Mouse (Mus musculus) intestine, embryonic 16.5 days (tissue): Measurements from ENCODE around the gene Gm10681. TPM values are rescaled to one million over a fixed set of nuclear protein-coding genes. Genes with fewer than 3 reads are reported as not detected.
"Not testable (repeated sequence)": the region's sequence is repeated elsewhere in the genome, so short reads cannot be mapped to it uniquely, and the experiment has no call there.

ENCODE experiments used
- ATAC-seq: fragments of 200-750 bp; cut with Nextera tagmentation; 2 replicates; pipeline ENCODE4 v1.8.0; 2017; ENCODE audit warnings: moderate TSS enrichment, moderate library complexity
- H3K27ac ChIP-seq: fragments of 300-500 bp; sonication (generic); 2 replicates; pipeline ENCODE4 v1.5.1; 2014; ENCODE audit warnings: mild to moderate bottlenecking, low read length
- H3K27me3 ChIP-seq: fragments of 300-500 bp; sonication (generic); replicated peaks from 2 replicates; pipeline ENCODE4 v1.6.1; 2014; ENCODE audit warnings: low read length, control low read depth, mixed read lengths; ENCODE audit not compliant: control insufficient read depth, insufficient read depth
- H3K36me3 ChIP-seq: fragments of 300-500 bp; sonication (generic); 2 replicates; pipeline ENCODE4 v1.6.1; 2014; ENCODE audit warnings: low read length, control low read depth; ENCODE audit not compliant: control insufficient read depth, insufficient read depth
- H3K4me1 ChIP-seq: fragments of 300-500 bp; sonication (generic); 2 replicates; pipeline ENCODE4 v1.6.1; 2014; ENCODE audit warnings: low read length, control low read depth, mixed read lengths; ENCODE audit not compliant: control insufficient read depth, insufficient read depth
- H3K4me2 ChIP-seq: fragments of 300-500 bp; sonication (generic); 2 replicates; pipeline ENCODE4 v1.6.1; 2014; ENCODE audit warnings: low read depth, low read length, control low read depth
- H3K4me3 ChIP-seq: fragments of 300-500 bp; sonication (generic); 2 replicates; pipeline ENCODE4 v1.5.1; 2014; ENCODE audit warnings: mild to moderate bottlenecking, low read length
- H3K9ac ChIP-seq: fragments of 300-500 bp; sonication (generic); 2 replicates; pipeline ENCODE4 v1.6.1; 2014; ENCODE audit warnings: low read depth, low read length
- H3K9me3 ChIP-seq: fragments of 300-500 bp; sonication (generic); 2 replicates; pipeline ENCODE4 v1.6.1; 2016; ENCODE audit warnings: low read length, control low read depth; ENCODE audit not compliant: control insufficient read depth
- WGBS: fragments of 180-500 bp; shearing (Covaris S2); extraction: QIAGEN DNeasy Blood & Tissue Kit; methylation state at CpG from one replicate; pipeline ENCODE4 v1.1.7; 2014; 5-methylcytosine and 5-hydroxymethylcytosine counted together
- polyA plus RNA-seq: library from polyadenylated mRNA; unstranded; fragments of >200 nt; fragmentation: Nextera tagmentation; extraction: Ambion mirVana; gene quantifications from 2 replicates; pipeline ENCODE4 v1.2.1, GENCODE M21; 2015

Gm10681 gene
- polyA plus RNA-seq, 1 experiment from 2014 or later = not detected

GRCm38 (mm10) chr3:98547641-98548040, 41.0 kb downstream of the Gm10681 start:
- not testable (repeated sequence) for H3K4me1 ChIP-seq, H3K36me3 ChIP-seq, H3K27me3 ChIP-seq, H3K9ac ChIP-seq, H3K4me2 ChIP-seq, H3K9me3 ChIP-seq, ATAC-seq, H3K27ac ChIP-seq, H3K4me3 ChIP-seq

- H3K27me3 ChIP-seq, H3K27ac ChIP-seq, H3K9ac ChIP-seq, H3K36me3 ChIP-seq, H3K4me2 ChIP-seq, H3K4me3 ChIP-seq, ATAC-seq, H3K9me3 ChIP-seq, H3K4me1 ChIP-seq: not testable (repeated sequence)
These were observed 63.6 kb downstream of the Gm10681 start for GRCm38 (mm10) chr3:98524978-98525377.

GRCm38 (mm10) chr3:98524552-98524951, 64.1 kb downstream of the Gm10681 start:
- not testable (repeated sequence) for H3K9me3 ChIP-seq, H3K36me3 ChIP-seq, H3K4me1 ChIP-seq, H3K27me3 ChIP-seq, H3K27ac ChIP-seq, H3K4me3 ChIP-seq, H3K9ac ChIP-seq, H3K4me2 ChIP-seq
- peak; percentile 46; the same call in 1 of the 2 replicates for ATAC-seq
- no CpG with 5 or more reads among the region's 1 CpGs for WGBS

GRCm38 (mm10) chr3:98522779-98523178, 65.8 kb downstream of the Gm10681 start:
- H3K9ac ChIP-seq, H3K27ac ChIP-seq, H3K4me1 ChIP-seq, H3K27me3 ChIP-seq, H3K36me3 ChIP-seq, H3K4me3 ChIP-seq, H3K4me2 ChIP-seq, H3K9me3 ChIP-seq, ATAC-seq: not testable (repeated sequence)
- 57% methylated on average over 1 of the region's 2 CpGs for WGBS

GRCm38 (mm10) chr3:98510414-98510813, 78.2 kb downstream of the Gm10681 start, which contains the start of gene Hsd3b4:
Gene Hsd3b4, minus strand, starts transcription at chr3:98510514.
- not testable (repeated sequence) for H3K4me3 ChIP-seq, H3K27ac ChIP-seq, ATAC-seq, H3K9me3 ChIP-seq, H3K36me3 ChIP-seq, H3K4me2 ChIP-seq, H3K4me1 ChIP-seq, H3K9ac ChIP-seq, H3K27me3 ChIP-seq
- no CpG with 5 or more reads among the region's 1 CpGs for whole genome bisulfite sequencing

GRCm38 (mm10) chr3:98507229-98507628, 81.4 kb downstream of the Gm10681 start:
- H3K4me1 ChIP-seq, H3K27ac ChIP-seq, H3K27me3 ChIP-seq, H3K36me3 ChIP-seq, H3K4me2 ChIP-seq, H3K9ac ChIP-seq, H3K9me3 ChIP-seq, H3K4me3 ChIP-seq, ATAC-seq: not testable (repeated sequence)
- WGBS = no CpG with 5 or more reads among the region's 5 CpGs

Other genes with a start within 250 kb of the Gm10681 start
- 321 and 332 TPM in 2 replicates for gene Phgdh, start 248.8 kb downstream of the Gm10681 start, polyA plus RNA-seq
- 6.1 and 7.4 TPM in 2 replicates for gene Zfp697, start 206.3 kb downstream of the Gm10681 start, polyA plus RNA-seq
- not detected in 2 replicates for gene Gm4450, start 131.7 kb downstream of the Gm10681 start, polyA plus RNA-seq
- gene Hsd3b4, start 78.3 kb downstream of the Gm10681 start, polyA plus RNA-seq = not detected in 2 replicates
- not detected in 2 replicates for gene Hsd3b5, start 41.4 kb upstream of the Gm10681 start, polyA plus RNA-seq
- 0.56 and 0.77 TPM in 2 replicates for gene Hsd3b2, start 135.7 kb upstream of the Gm10681 start, polyA plus RNA-seq
- 25.9 and 35.3 TPM in 2 replicates for gene Hsd3b3, start 174.3 kb upstream of the Gm10681 start, polyA plus RNA-seq
- gene Hsd3b6, start 225.6 kb upstream of the Gm10681 start, polyA plus RNA-seq = 0.18 and 0.27 TPM in 2 replicates